Mouse (Mus musculus) bone marrow macrophage, adult 2 months (primary cell): ENCODE data around the gene Rfx8.

Source experiments
- CTCF ChIP-seq: IDR thresholded peaks from 2 replicates; pipeline ENCODE4 v1.5.1; 2012; ENCODE audit warnings: low read depth, mild to moderate bottlenecking, low read length, moderate library complexity
- POLR2A ChIP-seq: IDR thresholded peaks from 2 replicates; pipeline ENCODE4 v1.6.1; 2012; ENCODE audit warnings: mild to moderate bottlenecking, low read depth, low read length, borderline replicate concordance

DNA sequence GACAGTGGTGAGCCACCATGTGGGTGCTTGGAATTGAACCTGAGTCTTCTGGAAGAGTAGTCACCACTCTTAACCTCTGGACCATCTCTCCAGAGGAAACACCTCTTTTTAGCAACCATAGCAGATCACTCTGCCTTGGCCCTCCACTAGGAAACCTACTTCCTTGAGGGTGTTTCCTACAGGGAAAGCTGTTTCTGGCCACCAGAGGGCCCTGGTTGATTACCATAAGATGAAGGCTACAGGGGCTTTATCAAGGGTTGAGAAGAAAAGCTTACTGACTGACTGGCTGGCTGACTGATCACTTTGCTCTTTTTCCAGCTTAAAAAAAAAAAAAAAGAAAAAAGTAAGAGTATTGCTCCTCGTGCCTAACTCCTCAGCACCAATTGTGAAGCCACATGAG, 35.0 kb downstream of the Rfx8 start:
- TF ChIP-seq CTCF = 0 out of 2 replicates have a peak, but pooled peaks have one; percentile 26
- no peak for TF ChIP-seq POLR2A
